Mouse (Mus musculus): ENCODE data around the gene Il1rapl1. TPM values are rescaled to one million over a fixed set of nuclear protein-coding genes. Genes with fewer than 3 reads are reported as not detected.
A peak's percentile ranks its signal among the peaks of the same experiment; 100 is the strongest.

Il1rapl1 gene
- total and polyA plus RNA-seq, 3 experiments = 0.03 to 0.07 TPM; not detected in 1

- Histone ChIP-seq H3K4me3 (no peak overlapping the region), H3K79me2 (replicated peaks; ENCODE audit: control insufficient read depth, insufficient read depth, low read length) (no peaks in the 10 kb centered on the region), H3K4me1 (ENCODE audit: control insufficient read depth, insufficient read depth, low read length) (no peaks in the 10 kb centered on the region), H3K27ac (no peak overlapping the region), H3K9ac (ENCODE audit: low read depth, low read length) (no peak overlapping the region), H3K36me3 (ENCODE audit: control insufficient read depth, insufficient read depth, low read length) (no peaks in the 10 kb centered on the region), H3K27me3 (ENCODE audit: control insufficient read depth, insufficient read depth, low read length) (no peaks in the 10 kb centered on the region)
- intact Hi-C loops (cut with DNase I) = no loop called here
- 60% methylated on average over 3 of the region's 3 CpGs for WGBS
- DNase-seq = peak in 1 of 2 experiments; percentile 2
- no peak for TF ChIP-seq POLR2A (IDR thresholded peaks at IDR 0.05; ENCODE audit: insufficient read depth, low read depth, low read length)
- TF ChIP-seq CTCF (IDR thresholded peaks at IDR 0.05) = no peak
- TF ChIP-seq EP300 (IDR thresholded peaks at IDR 0.05; ENCODE audit: insufficient read depth, low read depth, low read length) = no peak
Measured at GRCm38 (mm10) chrX:88070368-88070767, 45.1 kb downstream of the Il1rapl1 start.

- Histone ChIP-seq H3K79me2 (replicated peaks; ENCODE audit: control insufficient read depth, insufficient read depth, low read length) (no peaks in the 10 kb centered on the region), H3K36me3 (ENCODE audit: control insufficient read depth, insufficient read depth, low read length) (no peaks in the 10 kb centered on the region), H3K4me3 (no peak overlapping the region), H3K27ac (no peak overlapping the region), H3K4me1 (ENCODE audit: control insufficient read depth, insufficient read depth, low read length) (no peaks in the 10 kb centered on the region), H3K9ac (ENCODE audit: low read depth, low read length) (no peak overlapping the region), H3K27me3 (ENCODE audit: control insufficient read depth, insufficient read depth, low read length) (no peaks in the 10 kb centered on the region)
- WGBS = 63% methylated on average over 1 of the region's 1 CpGs
- intact Hi-C loops (cut with DNase I) = no loop called here
- no peak for DNase-seq
- TF ChIP-seq EP300 (IDR thresholded peaks at IDR 0.05; ENCODE audit: insufficient read depth, low read depth, low read length) (no peak), POLR2A (IDR thresholded peaks at IDR 0.05; ENCODE audit: insufficient read depth, low read depth, low read length) (no peak), CTCF (IDR thresholded peaks at IDR 0.05) (no peak)
Measured at GRCm38 (mm10) chrX:88043556-88043955, 71.9 kb downstream of the Il1rapl1 start.

DNA sequence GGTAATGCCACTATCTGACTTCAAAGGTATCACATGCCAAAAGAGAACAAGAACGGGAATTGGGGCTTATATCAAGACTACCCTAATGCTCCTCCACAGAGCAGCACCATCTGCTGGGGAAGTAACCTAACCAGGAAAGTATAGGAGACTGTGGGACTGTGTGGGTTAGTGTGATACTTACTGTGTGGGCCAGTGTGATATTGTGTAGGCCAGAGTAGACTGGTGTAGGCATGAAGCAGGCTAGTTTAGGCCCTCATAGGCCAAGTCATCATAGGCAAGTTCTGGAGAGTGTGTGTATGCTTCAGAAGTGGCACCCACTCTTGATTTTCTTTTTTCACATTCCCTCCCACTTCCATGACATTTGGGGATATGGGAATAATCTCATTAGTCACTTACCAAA, 76.5 kb downstream of the Il1rapl1 start:
- intact Hi-C loops (cut with DNase I) = no loop called here
- H3K4me3 ChIP-seq = no peak overlapping the region
- WGBS = 39% methylated on average over 1 of the region's 1 CpGs
- no peak overlapping the region for H3K9ac ChIP-seq (ENCODE audit: low read depth, low read length)
- no peaks in the 10 kb centered on the region for H3K36me3 ChIP-seq (ENCODE audit: control insufficient read depth, insufficient read depth, low read length)
- H3K4me1 ChIP-seq (ENCODE audit: control insufficient read depth, insufficient read depth, low read length) = no peaks in the 10 kb centered on the region
- no peak for TF ChIP-seq CTCF (IDR thresholded peaks at IDR 0.05)
- no peak for TF ChIP-seq POLR2A (IDR thresholded peaks at IDR 0.05; ENCODE audit: insufficient read depth, low read depth, low read length)
- no peak for TF ChIP-seq EP300 (IDR thresholded peaks at IDR 0.05; ENCODE audit: insufficient read depth, low read depth, low read length)
- H3K27me3 ChIP-seq (ENCODE audit: control insufficient read depth, insufficient read depth, low read length) = no peaks in the 10 kb centered on the region
- DNase-seq = no peak
- H3K79me2 ChIP-seq (replicated peaks; ENCODE audit: control insufficient read depth, insufficient read depth, low read length) = no peaks in the 10 kb centered on the region
- no peak overlapping the region for H3K27ac ChIP-seq

- H3K9ac ChIP-seq (ENCODE audit: low read depth, low read length) = no peak overlapping the region
- no peaks in the 10 kb centered on the region for H3K4me1 ChIP-seq (ENCODE audit: control insufficient read depth, insufficient read depth, low read length)
- no peaks in the 10 kb centered on the region for H3K36me3 ChIP-seq (ENCODE audit: control insufficient read depth, insufficient read depth, low read length)
- DNase-seq = no peak
- no peak overlapping the region for H3K27ac ChIP-seq
- H3K79me2 ChIP-seq (replicated peaks; ENCODE audit: control insufficient read depth, insufficient read depth, low read length) = no peaks in the 10 kb centered on the region
- WGBS = 68% methylated on average over 1 of the region's 1 CpGs
- no peaks in the 10 kb centered on the region for H3K27me3 ChIP-seq (ENCODE audit: control insufficient read depth, insufficient read depth, low read length)
- no peak overlapping the region for H3K4me3 ChIP-seq
- intact Hi-C loops (cut with DNase I) = no loop called here
- no peak for TF ChIP-seq EP300 (IDR thresholded peaks at IDR 0.05; ENCODE audit: insufficient read depth, low read depth, low read length)
- TF ChIP-seq POLR2A (IDR thresholded peaks at IDR 0.05; ENCODE audit: insufficient read depth, low read depth, low read length) = no peak
- TF ChIP-seq CTCF (IDR thresholded peaks at IDR 0.05) = no peak
Measured at GRCm38 (mm10) chrX:87897172-87897571, 218.3 kb downstream of the Il1rapl1 start.

GRCm38 (mm10) chrX:87891916-87892315, 223.5 kb downstream of the Il1rapl1 start:
- no peaks in the 10 kb centered on the region for H3K4me1 ChIP-seq (ENCODE audit: control insufficient read depth, insufficient read depth, low read length)

DNA sequence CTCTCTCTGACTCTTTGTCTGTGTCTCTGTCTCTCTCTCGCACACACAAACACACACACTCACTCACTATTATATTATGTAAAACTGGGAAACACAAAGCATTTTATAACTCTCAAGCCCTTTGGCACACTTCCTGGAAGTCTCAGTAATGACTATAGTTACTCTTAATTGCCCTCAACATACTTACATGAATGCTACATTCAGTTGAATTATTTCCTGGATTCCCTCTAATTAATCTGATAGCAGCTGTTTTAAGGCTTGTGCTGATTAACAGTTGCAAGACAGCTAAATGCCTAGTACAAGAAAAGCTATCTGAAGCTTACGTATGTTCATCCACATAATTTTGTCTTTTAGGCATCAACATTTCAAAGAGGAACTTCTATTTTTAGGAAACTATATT, 261.3 kb downstream of the Il1rapl1 start:
- no peaks in the 10 kb centered on the region for H3K79me2 ChIP-seq (replicated peaks; ENCODE audit: control insufficient read depth, insufficient read depth, low read length)
- 74% methylated on average over 2 of the region's 2 CpGs for WGBS
- no peak overlapping the region for H3K9ac ChIP-seq (ENCODE audit: low read depth, low read length)
- intact Hi-C loops (cut with DNase I) = no loop called here
- no peak overlapping the region for H3K27ac ChIP-seq
- no peaks in the 10 kb centered on the region for H3K27me3 ChIP-seq (ENCODE audit: control insufficient read depth, insufficient read depth, low read length)
- DNase-seq = no peak
- H3K36me3 ChIP-seq (ENCODE audit: control insufficient read depth, insufficient read depth, low read length) = no peaks in the 10 kb centered on the region
- TF ChIP-seq EP300 (IDR thresholded peaks at IDR 0.05; ENCODE audit: insufficient read depth, low read depth, low read length) (no peak), POLR2A (IDR thresholded peaks at IDR 0.05; ENCODE audit: insufficient read depth, low read depth, low read length) (no peak), CTCF (IDR thresholded peaks at IDR 0.05) (no peak)
- H3K4me3 ChIP-seq = no peak overlapping the region
- no peaks in the 10 kb centered on the region for H3K4me1 ChIP-seq (ENCODE audit: control insufficient read depth, insufficient read depth, low read length)

More at GRCm38 (mm10) chrX:87891916-87892315, 223.5 kb downstream of the Il1rapl1 start:
- intact Hi-C loops (cut with DNase I) = no loop called here
- no peak for DNase-seq
- no peaks in the 10 kb centered on the region for H3K36me3 ChIP-seq (ENCODE audit: control insufficient read depth, insufficient read depth, low read length)
- TF ChIP-seq POLR2A (IDR thresholded peaks at IDR 0.05; ENCODE audit: insufficient read depth, low read depth, low read length) (no peak), EP300 (IDR thresholded peaks at IDR 0.05; ENCODE audit: insufficient read depth, low read depth, low read length) (no peak), CTCF (IDR thresholded peaks at IDR 0.05) (no peak)
- no peak overlapping the region for H3K9ac ChIP-seq (ENCODE audit: low read depth, low read length)
- H3K27ac ChIP-seq = no peak overlapping the region
- H3K79me2 ChIP-seq (replicated peaks; ENCODE audit: control insufficient read depth, insufficient read depth, low read length) = no peaks in the 10 kb centered on the region
- no peaks in the 10 kb centered on the region for H3K27me3 ChIP-seq (ENCODE audit: control insufficient read depth, insufficient read depth, low read length)
- H3K4me3 ChIP-seq = no peak overlapping the region
